Mouse (Mus musculus): ENCODE data around the gene 9930022D16Rik.
A peak's percentile ranks its signal among the peaks of the same experiment; 100 is the strongest.

The 9930022D16Rik gene

GRCm38 (mm10) chr11:109417472-109418040 lies 3.8 kb downstream of the 9930022D16Rik start:
- no peak for DNase-seq

DNA sequence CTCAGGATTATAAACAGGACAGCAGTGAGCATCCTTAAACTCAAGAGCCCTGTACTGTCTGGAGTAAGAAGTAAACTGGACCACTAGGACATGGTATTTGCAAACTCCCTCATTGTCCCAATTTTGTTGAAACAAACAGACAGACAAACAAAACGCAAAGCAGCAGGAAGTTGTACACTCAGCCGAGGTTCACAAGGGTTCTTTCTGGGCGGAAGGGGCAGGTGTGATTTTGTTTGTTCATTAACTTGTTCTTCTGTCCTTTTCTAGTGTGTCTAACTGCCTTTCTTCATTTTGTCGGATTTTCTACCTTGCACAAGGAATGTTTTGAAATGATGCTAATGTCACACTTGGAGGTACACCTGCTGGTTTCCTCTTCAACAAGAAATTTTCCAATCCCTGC lies 5.7 kb downstream of the 9930022D16Rik start:
- peak; percentile 19 for DNase-seq

DNA sequence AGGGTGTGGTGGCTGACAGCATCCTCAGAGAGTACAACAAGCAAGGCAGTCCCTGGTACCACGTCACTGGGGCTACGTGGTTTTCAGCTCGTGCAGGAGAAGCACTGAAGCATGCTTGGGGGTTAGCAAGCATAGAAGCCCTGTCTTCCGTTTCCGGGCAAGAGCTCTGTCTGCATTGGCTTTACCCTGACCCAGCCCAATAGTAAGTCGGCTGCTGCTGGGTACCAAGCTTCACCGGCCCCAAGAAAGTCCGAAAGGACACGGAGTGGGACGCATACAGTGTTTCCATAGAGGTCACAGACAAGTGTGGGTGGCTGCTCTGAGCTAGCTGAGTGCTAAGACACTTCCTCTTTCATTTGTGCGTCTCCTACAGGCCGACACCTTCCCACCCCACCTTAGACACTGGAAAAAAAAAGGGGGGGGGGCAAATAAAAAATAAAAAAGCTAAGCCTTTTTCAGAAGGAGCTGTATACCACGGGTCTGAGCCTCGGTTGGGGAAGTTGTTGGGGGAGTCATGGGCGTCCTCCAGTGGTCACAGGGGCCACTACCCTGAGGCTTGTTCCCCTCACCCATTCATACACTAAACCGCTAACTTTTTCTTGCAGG lies 6.3 kb downstream of the 9930022D16Rik start:
- peak; percentile 81 for DNase-seq

DNA sequence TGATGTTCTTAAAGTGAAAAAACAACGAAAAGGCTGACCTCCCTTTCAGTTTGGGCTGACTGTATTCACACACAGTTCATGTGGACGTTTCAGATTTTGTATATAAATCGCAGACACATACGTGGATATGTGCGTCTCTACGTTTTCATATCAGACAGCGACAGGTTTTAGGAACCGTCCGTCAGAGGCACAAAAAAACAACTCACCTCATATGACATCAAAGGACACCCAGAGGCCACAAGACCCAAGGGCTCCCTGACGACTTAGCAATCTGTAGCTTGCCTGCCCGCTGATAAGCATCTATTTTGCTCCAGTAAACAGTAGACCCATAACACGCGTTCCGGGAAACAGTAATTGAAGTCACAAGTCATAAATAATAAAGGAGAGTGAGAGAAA lies 6.8 kb downstream of the 9930022D16Rik start:
- DNase-seq = no peak

- no peak for DNase-seq
Measured at GRCm38 (mm10) chr11:109421205-109421604, 7.5 kb downstream of the 9930022D16Rik start.

DNA sequence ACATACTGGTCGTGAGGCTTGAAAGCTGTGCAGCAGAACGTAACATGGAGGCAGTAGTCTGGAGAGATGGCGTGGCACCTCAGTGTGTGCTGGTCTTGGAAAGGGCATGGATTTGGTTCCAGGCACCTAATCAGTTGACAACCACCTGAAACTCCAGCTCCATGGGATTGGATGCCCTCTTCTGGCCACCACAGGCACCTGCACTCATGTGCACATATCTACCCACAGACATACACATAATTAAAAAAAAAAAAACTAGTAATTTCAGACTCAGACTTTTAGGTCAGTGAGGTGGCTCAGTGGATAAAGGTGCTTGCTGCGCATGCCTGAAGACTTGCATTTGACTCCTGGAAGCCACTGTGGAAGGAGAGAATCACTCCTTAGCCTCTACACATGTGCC lies 8.5 kb downstream of the 9930022D16Rik start:
- no peak for DNase-seq

GRCm38 (mm10) chr11:109423294-109423693 lies 9.6 kb downstream of the 9930022D16Rik start:
- no peak for DNase-seq

DNA sequence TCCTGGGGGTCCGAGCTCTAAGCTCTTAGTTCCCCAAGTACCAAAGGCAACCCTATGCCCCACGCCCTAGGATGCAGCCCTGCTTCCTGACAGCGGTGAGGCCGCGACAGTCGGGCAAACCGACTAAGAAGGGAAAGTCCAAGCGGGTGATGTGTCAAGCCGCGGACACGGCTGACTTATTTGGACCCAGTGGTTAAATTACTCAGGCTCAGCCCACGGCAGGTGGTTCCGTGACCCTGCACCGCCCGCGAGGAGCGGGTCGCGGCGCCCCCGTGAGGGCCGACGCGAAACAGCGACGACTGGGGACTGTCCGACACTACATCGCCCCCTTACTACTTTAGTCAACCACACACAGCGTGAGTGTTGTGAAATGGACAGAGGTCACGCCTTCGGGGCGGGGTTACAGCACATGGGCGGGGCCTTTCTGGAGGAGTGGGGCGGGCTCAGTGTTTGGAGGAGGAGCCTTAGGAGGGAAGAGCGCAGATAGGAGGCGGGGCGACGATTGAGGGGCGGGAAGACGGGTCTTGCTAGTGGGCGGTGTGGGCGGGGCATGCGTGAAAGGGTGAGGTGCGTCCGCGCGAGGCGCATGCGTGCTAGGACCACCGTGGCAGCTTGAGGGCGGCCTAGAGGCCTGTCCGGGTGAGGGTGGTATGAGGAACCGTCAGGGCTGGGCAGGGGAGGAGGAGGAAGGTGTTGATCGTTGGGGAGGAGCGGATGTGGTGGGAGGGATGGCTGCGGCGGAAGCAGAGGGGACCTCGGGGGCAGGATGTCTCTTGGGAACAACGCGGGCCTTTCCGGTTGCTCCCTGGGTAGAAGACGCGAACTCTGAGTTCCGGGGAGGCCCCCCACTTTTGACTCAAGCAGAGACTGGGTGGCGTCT lies 11.9 kb downstream of the 9930022D16Rik start, which contains the start of gene Amz2:
TSS of gene Amz2 (plus strand) at position 555 of the 880 bp plus-strand sequence.
- peak; percentile 99 for DNase-seq

DNA sequence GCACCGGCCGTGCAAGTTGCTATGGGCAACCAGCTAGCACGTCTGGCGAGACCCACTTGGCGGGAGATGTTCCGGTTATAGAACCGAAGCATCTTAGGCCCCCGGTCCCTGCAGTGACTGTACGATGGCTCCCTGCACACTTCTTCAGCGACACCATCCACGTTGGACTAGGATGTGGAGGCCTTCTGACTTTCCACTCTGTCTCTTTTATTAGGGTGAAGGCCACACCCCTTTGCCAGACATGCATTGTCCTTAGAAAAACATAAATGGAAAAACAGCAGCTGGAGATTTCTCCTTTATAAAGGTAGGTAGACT lies 12.5 kb downstream of the 9930022D16Rik start:
- no peak for DNase-seq

DNA sequence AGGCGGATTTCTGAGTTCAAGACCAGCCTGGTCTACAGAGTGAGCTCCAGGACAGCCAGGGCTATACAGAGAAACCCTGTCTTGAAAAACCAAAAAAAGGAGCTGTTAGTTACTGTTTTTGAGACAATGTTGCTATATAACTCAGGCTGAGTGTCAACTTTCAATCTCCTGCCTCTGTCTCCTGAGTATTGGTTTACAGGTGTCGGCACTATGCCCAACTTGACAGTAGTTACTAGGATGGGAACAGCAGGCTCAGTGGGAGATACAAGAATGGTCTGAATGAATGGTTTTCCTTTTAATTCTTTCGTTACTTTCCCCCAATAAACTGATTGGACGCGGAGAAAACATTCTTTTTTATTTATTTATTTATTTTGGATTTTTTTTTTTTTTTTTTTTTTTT lies 13.6 kb downstream of the 9930022D16Rik start:
- no peak for DNase-seq

GRCm38 (mm10) chr11:109434233-109434798 lies 20.6 kb downstream of the 9930022D16Rik start:
- no peak for DNase-seq

DNA sequence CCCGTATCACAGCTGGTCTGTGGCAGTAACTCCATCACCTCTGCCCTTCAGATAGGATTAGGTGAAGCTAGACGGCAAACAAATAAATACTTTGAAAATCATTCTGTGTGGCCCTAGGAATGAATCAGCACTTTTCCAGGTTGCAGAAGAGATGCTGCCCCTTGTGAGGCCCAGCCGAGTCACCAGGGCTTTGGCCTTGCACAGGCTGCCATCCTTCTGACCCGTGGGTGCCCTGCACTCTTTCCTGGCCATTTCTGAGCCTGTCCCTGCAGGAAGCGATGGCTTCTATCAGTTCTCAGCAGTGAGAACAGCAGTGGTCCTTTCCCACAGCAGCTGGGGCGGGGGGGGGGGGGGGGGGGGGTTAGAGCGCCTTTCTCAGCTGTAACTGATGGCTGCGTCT lies 23.2 kb downstream of the 9930022D16Rik start:
- no peak for DNase-seq

GRCm38 (mm10) chr11:109439209-109439608 lies 25.5 kb downstream of the 9930022D16Rik start:
- no peak for DNase-seq

DNA sequence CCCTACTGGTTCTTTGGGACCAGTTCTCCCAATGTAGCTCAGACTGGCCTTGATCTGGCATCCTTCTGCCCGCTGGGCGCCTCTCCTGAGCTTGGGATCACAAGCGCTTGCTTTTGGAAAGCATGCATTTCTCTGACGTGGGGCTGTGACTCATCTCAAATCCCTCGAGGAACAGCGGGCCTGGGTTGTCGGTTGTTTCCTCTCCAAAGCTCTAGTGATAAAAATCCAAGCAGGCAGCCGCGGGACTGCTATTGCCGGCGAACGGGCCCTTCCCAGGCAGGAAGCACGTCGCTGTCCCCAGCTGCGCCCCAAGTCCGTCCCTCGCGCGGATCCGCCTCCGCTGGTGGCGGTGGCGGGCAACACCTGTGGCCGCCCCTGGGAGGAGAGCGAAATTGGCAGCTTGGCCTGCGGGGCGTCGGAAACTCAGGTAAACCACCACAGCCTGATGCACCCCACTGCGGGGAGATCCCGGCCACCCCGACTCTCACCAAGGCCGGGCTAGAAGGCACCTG lies 26.2 kb downstream of the 9930022D16Rik start:
- peak; percentile 88 for DNase-seq

GRCm38 (mm10) chr11:109440641-109441040 lies 26.9 kb downstream of the 9930022D16Rik start:
- no peak for DNase-seq

- DNase-seq = peak; percentile 72
Measured at GRCm38 (mm10) chr11:109441119-109441518, 27.4 kb downstream of the 9930022D16Rik start.

GRCm38 (mm10) chr11:109442166-109442730 lies 28.5 kb downstream of the 9930022D16Rik start:
- DNase-seq = no peak

DNA sequence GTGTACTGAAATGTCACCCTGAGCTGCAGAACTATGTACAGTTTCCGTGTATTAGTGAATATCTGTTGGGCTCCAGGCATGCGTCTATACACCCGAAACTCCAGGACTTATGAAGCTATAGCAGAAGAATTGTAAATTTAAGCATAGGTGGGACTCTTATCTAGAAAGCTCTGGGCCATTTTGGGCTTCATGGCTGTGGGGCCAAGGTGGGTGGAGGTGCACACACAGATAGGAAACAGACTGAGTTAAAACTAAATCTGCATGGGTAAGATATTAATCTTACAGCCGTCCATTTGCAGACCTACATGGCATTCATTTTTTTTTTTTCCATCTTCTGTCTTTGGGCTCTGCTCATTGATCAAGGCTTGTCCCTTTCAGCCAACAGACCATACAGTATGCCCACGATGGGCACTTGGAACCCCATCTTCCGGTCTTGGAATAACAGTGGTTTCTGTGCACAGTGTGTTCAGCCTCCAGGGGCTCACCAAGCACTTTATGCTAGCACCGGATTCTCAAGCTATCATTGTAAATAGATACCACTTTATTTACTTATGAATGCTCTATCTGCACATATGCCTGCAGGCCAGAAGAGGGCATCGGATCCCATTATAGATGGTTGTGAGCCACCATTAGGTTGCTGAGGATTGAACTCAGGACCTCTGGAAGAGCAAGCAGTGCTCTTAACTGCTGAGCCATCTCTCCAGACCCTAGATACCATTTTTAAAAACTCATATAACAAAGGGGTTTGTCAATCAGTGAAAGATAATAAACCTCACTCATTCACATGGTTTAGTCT lies 29.9 kb downstream of the 9930022D16Rik start:
- DNase-seq = no peak

- DNase-seq = peak; percentile 64
Measured at GRCm38 (mm10) chr11:109444600-109444999, 30.9 kb downstream of the 9930022D16Rik start.

- DNase-seq = peak; percentile 58
Measured at GRCm38 (mm10) chr11:109445438-109446035, 31.8 kb downstream of the 9930022D16Rik start.

DNA sequence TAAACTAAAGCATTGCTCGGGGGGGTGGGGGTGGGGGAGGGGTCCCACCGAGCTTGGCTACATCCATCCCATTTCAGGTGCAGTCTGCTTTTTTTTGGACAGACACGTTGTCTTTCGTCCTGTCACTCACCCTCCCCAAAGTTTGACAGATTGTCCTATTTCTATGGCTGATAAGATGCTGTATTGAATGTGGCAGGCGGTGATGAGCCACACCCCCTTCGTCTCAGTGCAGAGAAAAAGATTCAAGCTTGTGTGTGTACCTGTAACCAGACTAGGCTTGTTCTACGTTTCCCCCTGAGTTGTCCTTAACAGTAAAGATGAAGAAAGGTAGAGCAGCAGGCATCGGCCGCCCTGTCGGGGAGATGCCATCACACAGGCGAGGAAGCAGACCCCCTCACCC lies 37.5 kb downstream of the 9930022D16Rik start:
- DNase-seq = no peak

GRCm38 (mm10) chr11:109456261-109456660 lies 42.5 kb downstream of the 9930022D16Rik start:
- no peak for DNase-seq
